Mouse (Mus musculus) liver, embryonic 14.5 days (tissue): ENCODE results near the gene Nrros. TPM values are rescaled to one million over a fixed set of nuclear protein-coding genes. Genes with fewer than 3 reads are reported as not detected.
A peak's percentile ranks its signal among the peaks of the same experiment; 100 is the strongest.
"Not testable (repeated sequence)": the region's sequence is repeated elsewhere in the genome, so short reads cannot be mapped to it uniquely, and the experiment has no call there.

Experiments
- ATAC-seq: fragments of 200-750 bp; cut with Nextera tagmentation; 2 replicates; pipeline ENCODE4 v1.8.0; 2017; ENCODE audit warnings: moderate number of reproducible peaks, mild to moderate bottlenecking, moderate library complexity; ENCODE audit not compliant: insufficient read depth
- DNase-seq, 3 experiments: peaks; one replicate each; pipeline ENCODE4 v3.0.0-alpha.2; 2012 to 2013; ENCODE audit warnings: low read depth in 3 of 3, low spot score in 3 of 3
- H3K27ac ChIP-seq: fragments of 300-500 bp; sonication (generic); 2 replicates; pipeline ENCODE4 v1.5.1; 2014; ENCODE audit warnings: moderate library complexity, mild to moderate bottlenecking, control low read depth, inconsistent platforms
- H3K27me3 ChIP-seq: fragments of 300-500 bp; sonication (generic); 2 replicates; pipeline ENCODE4 v1.6.1; 2014; ENCODE audit warnings: mild to moderate bottlenecking, low read length, moderate library complexity; ENCODE audit not compliant: control insufficient read depth, insufficient read depth
- H3K36me3 ChIP-seq: fragments of 300-500 bp; sonication (generic); replicated peaks from 2 replicates; pipeline ENCODE4 v1.6.1; 2014; ENCODE audit warnings: low read depth; ENCODE audit not compliant: control insufficient read depth, insufficient read depth
- H3K4me1 ChIP-seq, 2 experiments: fragments of 200-500 bp in 1 of 2; fragments of 300-500 bp in 1 of 2; sonication (generic) in 1 of 2; replicated peaks; 2 replicates each; pipeline ENCODE4 v1.6.1; 2012 to 2014; ENCODE audit warnings: antibody characterized with exemption in 1 of 2, inconsistent platforms in 1 of 2, low read length in 1 of 2; ENCODE audit not compliant: control insufficient read depth in 2 of 2, insufficient read depth in 2 of 2
- H3K4me2 ChIP-seq: fragments of 300-500 bp; sonication (generic); 2 replicates; pipeline ENCODE4 v1.6.1; 2014; ENCODE audit warnings: low read depth, mild to moderate bottlenecking, control low read depth, moderate library complexity
- H3K4me3 ChIP-seq, 2 experiments: fragments of 200-500 bp in 1 of 2; fragments of 300-500 bp in 1 of 2; sonication (generic) in 1 of 2; 2 replicates each; pipeline ENCODE4 v1.5.1; 2012 to 2014; ENCODE audit warnings: low read depth in 2 of 2, low read length in 2 of 2, mild to moderate bottlenecking in 2 of 2, control low read depth in 1 of 2, inconsistent platforms in 1 of 2, moderate library complexity in 1 of 2; ENCODE audit not compliant: insufficient read depth in 1 of 2
- H3K9ac ChIP-seq: fragments of 300-500 bp; sonication (generic); replicated peaks from 2 replicates; pipeline ENCODE4 v1.6.1; 2014; ENCODE audit warnings: mild to moderate bottlenecking, control low read depth, moderate library complexity
- H3K9me3 ChIP-seq: fragments of 300-500 bp; sonication (generic); 2 replicates; pipeline ENCODE4 v1.6.1; 2016; ENCODE audit warnings: low read length, mixed read lengths; ENCODE audit not compliant: control insufficient read depth
- CTCF ChIP-seq: IDR thresholded peaks from 2 replicates; pipeline ENCODE4 v1.5.1; 2016; ENCODE audit warnings: antibody characterized with exemption, low read depth, control low read depth
- EP300 ChIP-seq: IDR thresholded peaks from 2 replicates; pipeline ENCODE4 v1.6.1; 2016; ENCODE audit warnings: antibody characterized with exemption, low read depth
- WGBS: fragments of 180-500 bp; shearing (Covaris S2); extraction: QIAGEN DNeasy Blood & Tissue Kit; methylation state at CpG from one replicate; pipeline ENCODE4 v1.1.7; 2014; ENCODE audit not compliant: insufficient replicate concordance; 5-methylcytosine and 5-hydroxymethylcytosine counted together
- polyA plus RNA-seq, 2 experiments: library from polyadenylated mRNA; depleted of rRNA in 1 of 2; stranded (reverse) in 1 of 2; unstranded in 1 of 2; fragments of >200 nt; fragmentation: Nextera tagmentation in 1 of 2; extraction: Ambion mirVana in 1 of 2; gene quantifications; 2 replicates each; pipeline versions ENCODE4 v1.2.1 to v1.2.3; 2012 to 2014

Gene Nrros
- polyA plus RNA-seq, 2 experiments: 11.6 to 18.9 TPM

DNA sequence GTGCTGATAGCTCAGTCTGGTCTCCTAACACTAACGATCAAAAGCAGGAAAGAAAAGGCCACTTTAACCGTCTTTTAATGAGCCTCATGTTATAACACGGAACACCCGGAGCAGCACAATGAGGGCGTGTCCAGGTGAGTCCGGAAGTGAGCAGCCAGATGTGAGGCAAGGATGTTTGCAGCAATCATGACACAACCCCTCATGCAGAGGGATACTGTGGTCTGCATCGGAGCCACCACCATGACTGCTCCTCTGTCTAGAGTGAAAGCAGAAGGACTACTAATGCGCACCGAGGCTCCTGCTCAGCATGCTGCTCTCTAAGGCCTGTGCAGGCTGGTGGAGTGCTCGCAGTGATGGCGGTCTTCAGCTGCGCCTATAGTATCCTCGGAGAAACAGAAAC, 63.1 kb downstream of the Nrros start:
- Histone ChIP-seq H3K27me3 (no peaks in the 10 kb centered on the region), H3K36me3 (no peaks in the 10 kb centered on the region), H3K4me2 (no peak overlapping the region), H3K9me3 (no peaks in the 10 kb centered on the region), H3K9ac (no peak overlapping the region), H3K4me1 (peaks cover 2 to 10% of the 10 kb centered on the region in 2 experiments; a peak in 3 of 4 replicates), H3K27ac (no peak overlapping the region), H3K4me3 (no peak overlapping the region)
- ATAC-seq (no peak), DNase-seq (no peak)
- TF ChIP-seq CTCF (no peak), EP300 (no peak)
- WGBS: 73% methylated on average over 13 of the region's 13 CpGs

DNA sequence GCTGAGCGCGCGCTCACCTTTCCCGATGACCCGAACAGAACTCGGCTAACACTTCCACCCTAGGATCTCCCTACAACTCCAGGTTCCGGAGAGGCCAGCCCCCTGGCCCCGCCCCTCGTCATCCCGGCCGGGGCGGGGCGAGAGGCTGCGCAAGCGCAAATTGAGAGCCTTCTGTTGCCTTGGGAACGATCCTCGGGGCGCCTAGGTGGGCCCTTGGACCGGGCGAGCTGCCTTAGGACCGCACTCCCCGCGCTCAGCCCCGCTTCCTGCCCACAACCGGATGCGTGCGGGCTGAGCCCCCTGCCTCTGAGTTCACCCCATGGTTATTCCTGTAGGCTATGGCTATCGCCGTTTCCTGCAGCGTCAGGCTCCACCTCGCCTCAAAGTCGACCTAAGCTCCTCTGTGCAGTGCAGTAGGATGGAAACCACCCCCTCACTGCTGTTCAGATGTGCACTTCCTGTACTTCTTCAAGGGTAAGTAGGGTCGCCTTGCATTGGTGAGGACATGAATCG, 65.7 kb downstream of the Nrros start, which contains the start of the genes Pigx and Cep19:
Pigx (minus strand) TSS at position 103 of the 513 bp plus-strand sequence.
Cep19 (plus strand) TSS at position 163 of the 513 bp plus-strand sequence.
- TF ChIP-seq EP300 (no peak), CTCF (no peak)
- no peaks in the 10 kb centered on the region for H3K27me3 ChIP-seq
- peak within 1 kb of the TSS; percentile 82 to 83 for H3K4me3 ChIP-seq
- H3K9me3 ChIP-seq: no peaks in the 10 kb centered on the region
- H3K9ac ChIP-seq: peak within 1 kb of the TSS; percentile 82
- H3K36me3 ChIP-seq: no peaks in the 10 kb centered on the region
- H3K4me2 ChIP-seq: peak within 1 kb of the TSS; percentile 90
- peak within 1 kb of the TSS; percentile 24; the same call in 1 of the 2 replicates for H3K27ac ChIP-seq
- 2% methylated on average over 34 of the region's 34 CpGs for WGBS
- peak; percentile 76 to 85 (median 79) for DNase-seq
- H3K4me1 ChIP-seq: peaks cover 2 to 10% of the 10 kb centered on the region in 2 experiments; a peak in 3 of 4 replicates
- ATAC-seq: peak; percentile 96

DNA sequence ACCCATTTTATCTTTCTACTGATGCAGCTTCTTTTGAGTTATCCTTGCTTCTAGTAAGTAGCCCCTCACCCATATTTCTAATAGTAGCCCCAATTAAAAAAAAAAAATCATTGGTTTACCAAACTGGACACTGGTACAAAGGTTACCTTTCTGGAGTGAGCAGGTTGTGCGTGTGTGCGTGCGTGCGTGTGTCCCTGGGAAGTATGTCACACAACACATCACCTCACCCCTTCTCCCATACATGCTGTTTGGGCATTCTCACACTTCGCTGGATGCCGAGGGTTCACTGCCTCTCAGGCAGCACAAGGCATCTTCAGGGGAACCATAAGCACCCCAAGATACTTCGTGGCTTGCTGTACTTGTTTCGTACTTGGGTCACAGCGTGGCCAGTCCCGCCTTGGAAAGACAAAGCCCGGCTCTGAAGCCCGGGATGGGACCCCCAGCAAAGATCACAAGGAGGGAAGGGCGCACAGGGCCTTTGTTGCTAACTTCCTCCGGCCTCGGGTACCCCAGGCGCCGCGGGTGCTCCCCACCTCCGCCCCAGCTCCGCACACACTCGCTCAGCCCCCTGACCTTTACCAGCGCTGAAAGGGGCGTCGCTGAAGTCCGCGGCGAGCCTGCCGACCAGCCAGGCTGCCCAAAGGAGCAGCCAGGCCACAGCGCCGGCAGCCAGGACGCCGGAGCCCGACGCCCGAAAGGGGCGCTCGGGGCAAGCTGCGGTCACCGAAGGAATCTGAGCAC, 66.3 kb downstream of the Nrros start:
- Histone ChIP-seq H3K4me3 (peak overlapping the region; percentile 82 to 83), H3K4me1 (peaks cover 2 to 10% of the 10 kb centered on the region in 2 experiments; a peak in 3 of 4 replicates), H3K27me3 (no peaks in the 10 kb centered on the region), H3K9me3 (no peaks in the 10 kb centered on the region), H3K36me3 (no peaks in the 10 kb centered on the region), H3K27ac (peak overlapping the region; percentile 24; the same call in 1 of the 2 replicates), H3K4me2 (peak overlapping the region; percentile 90), H3K9ac (peak overlapping the region; percentile 82)
- under 1% methylated on average over 39 of the region's 39 CpGs for WGBS
- peak; percentile 63 for ATAC-seq
- TF ChIP-seq CTCF: no peak
- TF ChIP-seq EP300: no peak
- DNase-seq: no peak

DNA sequence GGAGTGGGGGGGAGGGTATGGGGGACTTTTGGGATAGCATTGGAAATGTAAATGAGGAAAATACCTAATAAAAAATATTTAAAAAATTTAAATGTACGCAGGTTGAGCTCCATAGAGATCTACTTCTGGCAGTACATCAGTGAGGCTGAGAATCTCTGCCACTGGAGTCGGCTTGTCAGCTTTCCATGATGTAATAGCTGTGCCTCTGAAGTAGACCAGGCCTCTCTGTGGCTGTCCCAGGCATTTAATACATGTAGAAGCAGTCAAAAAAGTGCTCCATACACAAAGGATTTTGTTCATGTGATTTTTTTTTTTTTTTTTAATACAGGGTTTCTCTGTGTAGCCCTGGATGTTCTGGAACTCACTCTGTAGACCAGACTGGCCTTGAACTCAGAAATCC, 67.6 kb downstream of the Nrros start:
- ATAC-seq: not testable (repeated sequence)

More for the DNA sequence above, 67.6 kb downstream of the Nrros start:
- H3K9ac ChIP-seq, H3K9me3 ChIP-seq, H3K4me1 ChIP-seq, H3K27me3 ChIP-seq, DNase-seq, H3K36me3 ChIP-seq, H3K4me3 ChIP-seq, H3K4me2 ChIP-seq, H3K27ac ChIP-seq: not testable (repeated sequence)
- WGBS: 76% methylated on average over 2 of the region's 2 CpGs

Other genes starting within 250 kb of the Nrros start
- 0.15 and 0.31 TPM in 2 replicates for gene Pigz, start 231.7 kb downstream of the Nrros start, polyA plus RNA-seq (2012; rRNA removed)
- 0.28 and 0.34 TPM in 2 replicates for gene Pigz, start 231.7 kb downstream of the Nrros start, polyA plus RNA-seq (2014; fragmentation: Nextera tagmentation; extraction: Ambion mirVana)
- gene 0610012G03Rik, start 217.1 kb downstream of the Nrros start, polyA plus RNA-seq (2012; rRNA removed): 21.5 and 23.2 TPM in 2 replicates
- 42.3 and 45.3 TPM in 2 replicates for gene 0610012G03Rik, start 217.1 kb downstream of the Nrros start, polyA plus RNA-seq (2014; fragmentation: Nextera tagmentation; extraction: Ambion mirVana)
- gene Ncbp2, start 217.1 kb downstream of the Nrros start, polyA plus RNA-seq (2012; rRNA removed): 10.7 and 25.1 TPM in 2 replicates
- gene Ncbp2, start 217.1 kb downstream of the Nrros start, polyA plus RNA-seq (2014; fragmentation: Nextera tagmentation; extraction: Ambion mirVana): 29.0 and 31.5 TPM in 2 replicates
- gene Senp5, start 162.3 kb downstream of the Nrros start, polyA plus RNA-seq (2012; rRNA removed): 3.5 and 4.7 TPM in 2 replicates
- gene Senp5, start 162.3 kb downstream of the Nrros start, polyA plus RNA-seq (2014; fragmentation: Nextera tagmentation; extraction: Ambion mirVana): 2.9 and 3.4 TPM in 2 replicates
- 4.8 and 6.7 TPM in 2 replicates for gene Pak2, start 86.3 kb downstream of the Nrros start, polyA plus RNA-seq (2012; rRNA removed)
- gene Pak2, start 86.3 kb downstream of the Nrros start, polyA plus RNA-seq (2014; fragmentation: Nextera tagmentation; extraction: Ambion mirVana): 9.1 and 9.5 TPM in 2 replicates
- gene Pigx, start 65.9 kb downstream of the Nrros start, polyA plus RNA-seq (2012; rRNA removed): 10.5 and 13.2 TPM in 2 replicates
- gene Pigx, start 65.9 kb downstream of the Nrros start, polyA plus RNA-seq (2014; fragmentation: Nextera tagmentation; extraction: Ambion mirVana): 25.5 and 28.8 TPM in 2 replicates
- gene Cep19, start 65.8 kb downstream of the Nrros start, polyA plus RNA-seq (2012; rRNA removed): 1.3 and 2.1 TPM in 2 replicates
- 4.0 and 4.3 TPM in 2 replicates for gene Cep19, start 65.8 kb downstream of the Nrros start, polyA plus RNA-seq (2014; fragmentation: Nextera tagmentation; extraction: Ambion mirVana)
- 0.52 and 0.90 TPM in 2 replicates for gene Bex6, start 14.2 kb upstream of the Nrros start, polyA plus RNA-seq (2012; rRNA removed)
- 0.70 and 0.71 TPM in 2 replicates for gene Bex6, start 14.2 kb upstream of the Nrros start, polyA plus RNA-seq (2014; fragmentation: Nextera tagmentation; extraction: Ambion mirVana)
- 2.7 and 4.0 TPM in 2 replicates for gene Fbxo45, start 81.6 kb upstream of the Nrros start, polyA plus RNA-seq (2012; rRNA removed)
- gene Fbxo45, start 81.6 kb upstream of the Nrros start, polyA plus RNA-seq (2014; fragmentation: Nextera tagmentation; extraction: Ambion mirVana): 5.1 and 6.6 TPM in 2 replicates
- 4.8 and 7.9 TPM in 2 replicates for gene Wdr53, start 81.6 kb upstream of the Nrros start, polyA plus RNA-seq (2012; rRNA removed)
- 11.2 and 11.5 TPM in 2 replicates for gene Wdr53, start 81.6 kb upstream of the Nrros start, polyA plus RNA-seq (2014; fragmentation: Nextera tagmentation; extraction: Ambion mirVana)
- gene Smco1, start 105.9 kb upstream of the Nrros start, polyA plus RNA-seq (2012; rRNA removed): not detected in 2 replicates
- not detected in 2 replicates for gene Smco1, start 105.9 kb upstream of the Nrros start, polyA plus RNA-seq (2014; fragmentation: Nextera tagmentation; extraction: Ambion mirVana)
- gene Rnf168, start 111.9 kb upstream of the Nrros start, polyA plus RNA-seq (2012; rRNA removed): 3.7 and 6.1 TPM in 2 replicates
- 11.3 and 13.8 TPM in 2 replicates for gene Rnf168, start 111.9 kb upstream of the Nrros start, polyA plus RNA-seq (2014; fragmentation: Nextera tagmentation; extraction: Ambion mirVana)
- gene Ubxn7, start 166.7 kb upstream of the Nrros start, polyA plus RNA-seq (2012; rRNA removed): 2.7 and 5.1 TPM in 2 replicates
- 5.4 and 7.6 TPM in 2 replicates for gene Ubxn7, start 166.7 kb upstream of the Nrros start, polyA plus RNA-seq (2014; fragmentation: Nextera tagmentation; extraction: Ambion mirVana)
- gene Tm4sf19, start 234.9 kb upstream of the Nrros start, polyA plus RNA-seq (2012; rRNA removed): 0.04 TPM in 1 of 2 replicates, not detected in the other
- not detected in 2 replicates for gene Tm4sf19, start 234.9 kb upstream of the Nrros start, polyA plus RNA-seq (2014; fragmentation: Nextera tagmentation; extraction: Ambion mirVana)